In the genomic region with DNA sequence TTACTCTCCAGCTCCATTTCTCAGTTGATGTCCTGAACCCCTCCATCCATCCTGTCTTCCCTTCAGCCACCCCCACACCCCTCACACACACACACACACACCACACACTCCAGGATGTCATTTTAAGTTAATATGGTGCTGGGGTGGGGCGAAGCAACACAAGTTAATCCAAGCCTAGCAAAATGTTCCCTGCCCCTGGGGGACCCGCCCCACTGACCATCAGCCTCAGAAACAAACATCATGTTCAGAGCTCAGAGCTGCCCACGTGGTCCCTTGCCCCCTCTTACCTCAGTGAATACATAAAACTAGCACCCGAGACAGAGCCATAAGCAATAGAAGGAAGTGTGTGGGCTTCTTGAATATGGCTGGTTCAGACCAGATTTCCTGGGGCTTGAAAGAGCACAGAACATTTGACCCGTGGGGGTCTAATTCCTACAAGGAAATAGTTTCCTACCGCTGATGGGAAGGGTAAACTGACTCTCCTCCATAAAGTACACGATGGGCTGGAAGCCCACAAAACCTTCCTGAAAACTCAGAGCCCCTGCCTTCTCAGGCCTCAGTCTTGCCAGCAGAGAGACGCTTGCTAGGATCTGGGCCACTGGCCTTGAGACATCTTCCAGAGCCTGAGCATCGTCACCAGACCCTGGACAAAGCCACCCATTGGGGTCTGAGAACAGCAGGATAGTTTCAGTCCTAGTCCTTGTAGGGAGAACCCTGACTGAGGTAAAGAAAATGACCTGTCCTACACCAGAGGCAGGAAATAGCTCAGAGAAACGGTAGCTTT, we compare ENCODE assay signal across 14 mouse cellular contexts. TPM values are rescaled to one million over a fixed set of nuclear protein-coding genes. Genes with fewer than 3 reads are reported as not detected.
DNase-seq lines count a peak whose midpoint lies in the region; TF ChIP-seq lines count a peak whose summit lies in the region.
"Had no signal": no experiment of that assay in that cellular context is flagged by ENCODE, and none has a peak within 500 bp of the region (broad histone marks: within the 10 kb centered on the region; RNA-seq: fewer than 3 reads in every experiment).

No protein-coding gene starts in this region.

- no peaks in the 10 kb centered on the region for H3K9me3 ChIP-seq in hindbrain, embryonic 10.5 days
- H3K9me3 ChIP-seq: midbrain, embryonic 10.5 days; neural tube, embryonic 12.5 days had no signal

- DNase-seq in heart, adult 11 months = peak; percentile 92
- DNase-seq in heart, postnatal 10 days = no peak
- DNase-seq in left cerebral cortex, adult 2 months (ENCODE audit: extremely low spot score in 1 of 2, low spot score in 2 of 2) = peak in 1 of 2 experiments; percentile 9
- no peak for DNase-seq in left cerebral cortex, adult 9 months (ENCODE audit: low spot score in 2 of 2)
- peak; percentile 96 for DNase-seq in kidney, adult 9 months
- DNase-seq in embryo, embryonic 11 days = no peak
- DNase-seq in hindbrain, embryonic 10.5 days (ENCODE audit: low spot score) = no peak
- DNase-seq: liver, postnatal 0 days had no signal

- H3K27ac ChIP-seq in left cerebral cortex, adult 2 months = peak overlapping the region; percentile 91
- H3K27ac ChIP-seq in olfactory bulb, adult 2 months (ENCODE audit: insufficient read depth, low read depth, low read length) = peak overlapping the region; percentile 40; the same call in 1 of the 2 replicates
- no peak overlapping the region for H3K27ac ChIP-seq in hindbrain, embryonic 10.5 days
- H3K27ac ChIP-seq: midbrain, embryonic 10.5 days; neural tube, embryonic 12.5 days had no signal

- no peak for TF ChIP-seq POLR2A in olfactory bulb, adult 2 months (IDR thresholded peaks at IDR 0.05; ENCODE audit: insufficient read depth, low read depth, low read length)

- H3K36me3 ChIP-seq in hindbrain, embryonic 10.5 days = 0 out of 2 replicates have a peak, but pooled peaks cover 7% of the 10 kb centered on the region
- H3K36me3 ChIP-seq: neural tube, embryonic 12.5 days had no signal

- peaks cover 90% of the 10 kb centered on the region for H3K27me3 ChIP-seq in hindbrain, embryonic 10.5 days (ENCODE audit: insufficient read depth, poor library complexity, severe bottlenecking)

- intact Hi-C loops in heart, postnatal 10 days (cut with DNase I) = no loop called here
- intact Hi-C loops in left cerebral cortex, adult 2 months (cut with DNase I) = loop anchor here (2.0 to 10.0 kb wide), 2 partner anchors 29 to 335 kb away; a partner anchor contains a TSS

- H3K4me3 ChIP-seq in left cerebral cortex, adult 2 months = no peak overlapping the region
- no peak overlapping the region for H3K4me3 ChIP-seq in olfactory bulb, adult 2 months (ENCODE audit: insufficient read depth, low read depth, low read length)
- no peak overlapping the region for H3K4me3 ChIP-seq in hindbrain, embryonic 10.5 days
- H3K4me3 ChIP-seq: midbrain, embryonic 10.5 days; neural tube, embryonic 12.5 days had no signal

- no peak for TF ChIP-seq CTCF in left cerebral cortex, adult 2 months (IDR thresholded peaks at IDR 0.05)
- TF ChIP-seq CTCF in olfactory bulb, adult 2 months (IDR thresholded peaks at IDR 0.05; ENCODE audit: insufficient read depth, low read depth, low read length) = no peak

- H3K4me1 ChIP-seq in olfactory bulb, adult 2 months (ENCODE audit: control insufficient read depth, insufficient read depth, low read length) = peaks cover 52% of the 10 kb centered on the region
- peaks cover 56% of the 10 kb centered on the region for H3K4me1 ChIP-seq in hindbrain, embryonic 10.5 days (replicated peaks)

- 71% methylated on average over 10 of the region's 10 CpGs for WGBS in olfactory bulb, adult 2 months
- 77% methylated on average over 10 of the region's 10 CpGs for WGBS in hindbrain, embryonic 10.5 days

RNA-seq across cellular contexts. Expression of a gene that starts 13.4 kb away (rescaled TPM):
- total RNA-seq in heart, postnatal 10 days (2021) = 100 to 1,000 TPM; 102 to 150 TPM
- 100 to 1,000 TPM in 1 of 2 experiments, 10 to 100 TPM in 1; 99.3 to 120 TPM for total RNA-seq in left cerebral cortex, adult 2 months (2021)
- not detected in 2 replicates for polyA plus RNA-seq in olfactory bulb, adult 2 months (2012; ENCODE audit: insufficient read depth, insufficient read length, low replicate concordance, missing spikeins)
- 13.5 and 14.3 TPM in 2 replicates for polyA plus RNA-seq in hindbrain, embryonic 10.5 days (2016; fragmentation: Nextera tagmentation; extraction: Ambion mirVana)

RNA-seq across cellular contexts. Expression of a gene that starts 21.3 kb away (rescaled TPM):
- not detected for total RNA-seq in heart, postnatal 10 days (2021)
- 1 to 10 TPM in 1 of 2 experiments, under 1 TPM in 1; 0.82 to 1.6 TPM for total RNA-seq in left cerebral cortex, adult 2 months (2021)
- polyA plus RNA-seq in olfactory bulb, adult 2 months (2012; ENCODE audit: insufficient read depth, insufficient read length, low replicate concordance, missing spikeins) = not detected in 2 replicates
- 0.14 and 0.30 TPM in 2 replicates for polyA plus RNA-seq in hindbrain, embryonic 10.5 days (2016; fragmentation: Nextera tagmentation; extraction: Ambion mirVana)
- total RNA-seq: gastrocnemius, postnatal 36 days had no signal
- polyA plus RNA-seq: forebrain, embryonic 11.5 days; inflammation-experienced regulatory T-cells, adult 6 months; liver, postnatal 0 days had no signal

RNA-seq across cellular contexts. Expression of a gene that starts 26.9 kb away (rescaled TPM):
- 10 to 100 TPM; 15.5 to 21.3 TPM for total RNA-seq in heart, postnatal 10 days (2021)
- 10 to 100 TPM; 14.2 to 15.3 TPM for total RNA-seq in left cerebral cortex, adult 2 months (2021)
- not detected in 2 replicates for polyA plus RNA-seq in olfactory bulb, adult 2 months (2012; ENCODE audit: insufficient read depth, insufficient read length, low replicate concordance, missing spikeins)
- polyA plus RNA-seq in hindbrain, embryonic 10.5 days (2016; fragmentation: Nextera tagmentation; extraction: Ambion mirVana) = 0.31 and 1.1 TPM in 2 replicates
- polyA plus RNA-seq: inflammation-experienced regulatory T-cells, adult 6 months had no signal

RNA-seq across cellular contexts. Expression of a gene that starts 33.1 kb away (rescaled TPM):
- total RNA-seq in heart, postnatal 10 days (2021) = under 1 TPM; 0.10 to 0.12 TPM
- total RNA-seq in left cerebral cortex, adult 2 months (2021) = under 1 TPM in 1 of 2 experiments, not detected in 1; 0.56 TPM
- polyA plus RNA-seq in olfactory bulb, adult 2 months (2012; ENCODE audit: insufficient read depth, insufficient read length, low replicate concordance, missing spikeins) = not detected in 2 replicates
- polyA plus RNA-seq in hindbrain, embryonic 10.5 days (2016; fragmentation: Nextera tagmentation; extraction: Ambion mirVana) = 0.22 and 0.75 TPM in 2 replicates
- polyA plus RNA-seq: forebrain, embryonic 11.5 days; inflammation-experienced regulatory T-cells, adult 6 months; liver, postnatal 0 days had no signal

RNA-seq across cellular contexts. Expression of a gene that starts 33.1 kb away (rescaled TPM):
- total RNA-seq in heart, postnatal 10 days (2021) = 10 to 100 TPM; 18.1 TPM
- total RNA-seq in left cerebral cortex, adult 2 months (2021) = 10 to 100 TPM; 32.7 to 33.1 TPM
- 257 TPM in 1 of 2 replicates, not detected in the other for polyA plus RNA-seq in olfactory bulb, adult 2 months (2012; ENCODE audit: insufficient read depth, insufficient read length, low replicate concordance, missing spikeins)
- polyA plus RNA-seq in hindbrain, embryonic 10.5 days (2016; fragmentation: Nextera tagmentation; extraction: Ambion mirVana) = 75.6 and 76.9 TPM in 2 replicates

Comparison
In these comparisons a context has a peak if more than half of its experiments do, and no peak if none do; other contexts are left out.
1. DNase-seq: peak in heart, adult 11 months (single experiment) and kidney, adult 9 months (single experiment); none in heart, postnatal 10 days (0 of 2), left cerebral cortex, adult 9 months (0 of 2), embryo, embryonic 11 days (single experiment) and hindbrain, embryonic 10.5 days (single experiment).